Mouse (Mus musculus) embryo, embryonic 10 days (tissue): ENCODE results near the gene Irak3.
A peak's percentile ranks its signal among the peaks of the same experiment; 100 is the strongest.
"Not testable (repeated sequence)": the region's sequence is repeated elsewhere in the genome, so short reads cannot be mapped to it uniquely, and the experiment has no call there.

Source experiments
- DNase-seq: peaks from one replicate; pipeline ENCODE4 v3.0.0-alpha.2; 2015; ENCODE audit warnings: low spot score

The Irak3 gene

GRCm38 (mm10) chr10:120201961-120202402, at the start of gene Irak3:
Irak3 (minus strand) TSS chr10:120202130.
- DNase-seq, result peak; percentile 84

- peak; percentile 14 for DNase-seq
Measured at GRCm38 (mm10) chr10:120250911-120251683, 49.2 kb upstream of the Irak3 start.

- DNase-seq, result peak; percentile 88
Measured at GRCm38 (mm10) chr10:120246994-120247750, 45.2 kb upstream of the Irak3 start.

- no peak for DNase-seq
Measured at GRCm38 (mm10) chr10:120245681-120246080, 43.8 kb upstream of the Irak3 start.

- DNase-seq, result peak; percentile 40
Measured at GRCm38 (mm10) chr10:120242421-120242820, 40.5 kb upstream of the Irak3 start.

- DNase-seq, result no peak
Measured at GRCm38 (mm10) chr10:120239476-120239875, 37.5 kb upstream of the Irak3 start.

GRCm38 (mm10) chr10:120238241-120238640, 36.3 kb upstream of the Irak3 start:
- no peak for DNase-seq

GRCm38 (mm10) chr10:120236855-120237254, 34.9 kb upstream of the Irak3 start:
- DNase-seq, result no peak

GRCm38 (mm10) chr10:120233655-120234367, 31.9 kb upstream of the Irak3 start:
- peak; percentile 79 for DNase-seq

GRCm38 (mm10) chr10:120231718-120232117, 29.8 kb upstream of the Irak3 start:
- peak; percentile 87 for DNase-seq

- DNase-seq, result peak; percentile 94
Measured at GRCm38 (mm10) chr10:120226871-120227661, 25.1 kb upstream of the Irak3 start, which contains the start of gene Llph. Llph (plus strand) TSS chr10:120227070.

GRCm38 (mm10) chr10:120220776-120221175, 18.8 kb upstream of the Irak3 start:
- DNase-seq, result no peak

- DNase-seq, result no peak
Measured at GRCm38 (mm10) chr10:120219578-120220359, 17.8 kb upstream of the Irak3 start.

- DNase-seq, result no peak
Measured at GRCm38 (mm10) chr10:120218996-120219395, 17.1 kb upstream of the Irak3 start.

- DNase-seq, result not testable (repeated sequence)
Measured at GRCm38 (mm10) chr10:120217099-120217498, 15.2 kb upstream of the Irak3 start.

- DNase-seq, result no peak
Measured at GRCm38 (mm10) chr10:120210096-120210495, 8.2 kb upstream of the Irak3 start.

- DNase-seq, result no peak
Measured at GRCm38 (mm10) chr10:120209539-120209925, 7.6 kb upstream of the Irak3 start.

- DNase-seq, result peak; percentile 95
Measured at GRCm38 (mm10) chr10:120208575-120209538, 6.9 kb upstream of the Irak3 start.

- DNase-seq, result no peak
Measured at GRCm38 (mm10) chr10:120208015-120208414, 6.1 kb upstream of the Irak3 start.
